Mouse (Mus musculus): ENCODE measurements around the gene Gnas.
"Not testable (repeated sequence)": the region's sequence is repeated elsewhere in the genome, so short reads cannot be mapped to it uniquely, and the experiment has no call there.

The Gnas gene

GRCm38 (mm10) chr2:174328926-174329662 lies 45.0 kb downstream of the Gnas start:
- DNase-seq (ENCODE audit: low spot score): no peak

GRCm38 (mm10) chr2:174329663-174330615 lies 45.8 kb downstream of the Gnas start:
- peak; percentile 81 for DNase-seq (ENCODE audit: low spot score)

GRCm38 (mm10) chr2:174330616-174331191 lies 46.6 kb downstream of the Gnas start:
- peak; percentile 78 for DNase-seq (ENCODE audit: low spot score)

- no peak for DNase-seq (ENCODE audit: low spot score)
Measured at GRCm38 (mm10) chr2:174331282-174332030, 47.3 kb downstream of the Gnas start.

GRCm38 (mm10) chr2:174333239-174333890 lies 49.2 kb downstream of the Gnas start:
- no peak for DNase-seq (ENCODE audit: low spot score)

GRCm38 (mm10) chr2:174334415-174334814 lies 50.3 kb downstream of the Gnas start:
- DNase-seq (ENCODE audit: low spot score): no peak

- no peak for DNase-seq (ENCODE audit: low spot score)
Measured at GRCm38 (mm10) chr2:174337275-174337674, 53.2 kb downstream of the Gnas start.

GRCm38 (mm10) chr2:174339701-174340100 lies 55.6 kb downstream of the Gnas start:
- DNase-seq (ENCODE audit: low spot score): no peak

- no peak for DNase-seq (ENCODE audit: low spot score)
Measured at GRCm38 (mm10) chr2:174340229-174340892, 56.2 kb downstream of the Gnas start.

- no peak for DNase-seq (ENCODE audit: low spot score)
Measured at GRCm38 (mm10) chr2:174340893-174341580, 56.9 kb downstream of the Gnas start.

GRCm38 (mm10) chr2:174342793-174343400 lies 58.8 kb downstream of the Gnas start:
- no peak for DNase-seq (ENCODE audit: low spot score)

GRCm38 (mm10) chr2:174343566-174343965 lies 59.4 kb downstream of the Gnas start:
- no peak for DNase-seq (ENCODE audit: low spot score)

- DNase-seq (ENCODE audit: low spot score): peak; percentile 45
Measured at GRCm38 (mm10) chr2:174344003-174344655, 60.0 kb downstream of the Gnas start.

GRCm38 (mm10) chr2:174344996-174345395 lies 60.9 kb downstream of the Gnas start:
- DNase-seq (ENCODE audit: low spot score): no peak

- no peak for DNase-seq (ENCODE audit: low spot score)
Measured at GRCm38 (mm10) chr2:174346612-174346998, 62.5 kb downstream of the Gnas start, which contains the start of gene Gm20721. Gene Gm20721 (minus strand): TSS chr2:174346712.

GRCm38 (mm10) chr2:174346999-174347668 lies 63.0 kb downstream of the Gnas start:
- DNase-seq (ENCODE audit: low spot score): not testable (repeated sequence)

GRCm38 (mm10) chr2:174358516-174358915 lies 74.4 kb downstream of the Gnas start:
- DNase-seq (ENCODE audit: low spot score): no peak

- DNase-seq (ENCODE audit: low spot score): no peak
Measured at GRCm38 (mm10) chr2:174359656-174360055, 75.5 kb downstream of the Gnas start.

- DNase-seq (ENCODE audit: low spot score): no peak
Measured at GRCm38 (mm10) chr2:174366571-174366970, 82.5 kb downstream of the Gnas start.
